Mouse (Mus musculus): ENCODE data around the gene Prorsd1. TPM values are rescaled to one million over a fixed set of nuclear protein-coding genes. Genes with fewer than 3 reads are reported as not detected.
A peak's percentile ranks its signal among the peaks of the same experiment; 100 is the strongest.

The Prorsd1 gene
- total and polyA plus RNA-seq, 3 experiments: 23.8 to 63.9 (median 38.4) TPM

DNA sequence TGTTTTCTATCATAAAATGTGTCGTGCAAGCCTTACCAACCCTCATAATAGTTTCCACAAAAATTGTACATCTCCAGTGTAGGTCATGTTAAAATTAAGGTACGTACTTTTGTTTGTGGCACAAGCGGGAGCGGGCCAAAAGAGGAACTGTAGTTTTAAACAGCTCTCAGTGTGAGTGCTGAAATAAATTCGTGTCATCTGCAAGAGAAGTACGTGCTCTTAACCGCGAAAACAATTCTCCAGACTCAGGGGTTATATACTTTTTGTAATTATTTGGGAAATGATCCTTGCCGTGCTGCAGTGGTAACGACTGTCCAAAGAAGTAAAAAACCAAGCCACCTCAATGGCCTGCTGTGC, 530 bp downstream of the Prorsd1 start:
- peaks cover 0 to 20% of the 10 kb centered on the region in 2 experiments; a peak in 2 of 4 replicates for H3K4me1 ChIP-seq (ENCODE audit: control insufficient read depth in 1 of 2, insufficient read depth in 2 of 2)
- dilution Hi-C loops (cut with MboI; ENCODE audit: extremely low pct_ligation_motif_present, extremely low pct_unique_long_range_greater_than_20kb, low sequenced_read_pairs) (no loop called here), in situ Hi-C loops (cut with MboI; ENCODE audit: low pct_ligation_motif_present, low pct_unique_long_range_greater_than_20kb, low sequenced_read_pairs) (no loop called here)
- peak; percentile 44 for DNase-seq (ENCODE audit: extremely low read depth)
- H3K9me3 ChIP-seq (replicated peaks; ENCODE audit: low read length): no peaks in the 10 kb centered on the region
- H3K27me3 ChIP-seq (replicated peaks): no peaks in the 10 kb centered on the region
- TF ChIP-seq CHD1 (IDR thresholded peaks at IDR 0.05; ENCODE audit: low read depth, low read length) (peak; percentile 89), SIN3A (IDR thresholded peaks at IDR 0.05; ENCODE audit: low read length) (peak; percentile 69; the same call in 1 of the 2 replicates), BHLHE40 (IDR thresholded peaks at IDR 0.05; ENCODE audit: low read depth, low read length) (0 out of 2 replicates have a peak, but pooled peaks have one; percentile 28), IRF4 (IDR thresholded peaks at IDR 0.05; ENCODE audit: low read depth, low read length) (0 out of 2 replicates have a peak, but pooled peaks have one; percentile 13), UBTF (IDR thresholded peaks at IDR 0.05; ENCODE audit: low read depth, low read length) (no peak), EP300 (IDR thresholded peaks at IDR 0.05; ENCODE audit: low read length) (peak; percentile 56), E2F4 (IDR thresholded peaks at IDR 0.05; ENCODE audit: insufficient replicate concordance, low read depth, low read length) (0 out of 2 replicates have a peak, but pooled peaks have one; percentile 44), MAZ (IDR thresholded peaks at IDR 0.05; ENCODE audit: low read depth, low read length) (no peak)
- peaks cover 17% of the 10 kb centered on the region for H3K79me2 ChIP-seq (replicated peaks; ENCODE audit: control insufficient read depth, extremely low read depth, insufficient read depth, poor library complexity, severe bottlenecking)
- peak overlapping the region; percentile 67 for H3K9ac ChIP-seq (ENCODE audit: insufficient read depth, low read depth)
- H3K27ac ChIP-seq (ENCODE audit: insufficient read depth, low read depth): peak overlapping the region; percentile 34; the same call in 1 of the 2 replicates
- H3K4me2 ChIP-seq (ENCODE audit: insufficient read depth, low read depth, poor library complexity, severe bottlenecking): peak overlapping the region; percentile 98; the same call in 1 of the 2 replicates
- H3K36me3 ChIP-seq (replicated peaks in 1 of 2; ENCODE audit: control insufficient read depth in 1 of 2, insufficient read depth in 1 of 2, low read length in 1 of 2): peaks cover 8 to 26% of the 10 kb centered on the region in 2 experiments
- H3K4me3 ChIP-seq (replicated peaks in 1 of 3; ENCODE audit: low read depth in 2 of 3, low read length in 2 of 3, poor library complexity in 1 of 3): peak overlapping the region; percentile 65 to 98 (median 68)

DNA sequence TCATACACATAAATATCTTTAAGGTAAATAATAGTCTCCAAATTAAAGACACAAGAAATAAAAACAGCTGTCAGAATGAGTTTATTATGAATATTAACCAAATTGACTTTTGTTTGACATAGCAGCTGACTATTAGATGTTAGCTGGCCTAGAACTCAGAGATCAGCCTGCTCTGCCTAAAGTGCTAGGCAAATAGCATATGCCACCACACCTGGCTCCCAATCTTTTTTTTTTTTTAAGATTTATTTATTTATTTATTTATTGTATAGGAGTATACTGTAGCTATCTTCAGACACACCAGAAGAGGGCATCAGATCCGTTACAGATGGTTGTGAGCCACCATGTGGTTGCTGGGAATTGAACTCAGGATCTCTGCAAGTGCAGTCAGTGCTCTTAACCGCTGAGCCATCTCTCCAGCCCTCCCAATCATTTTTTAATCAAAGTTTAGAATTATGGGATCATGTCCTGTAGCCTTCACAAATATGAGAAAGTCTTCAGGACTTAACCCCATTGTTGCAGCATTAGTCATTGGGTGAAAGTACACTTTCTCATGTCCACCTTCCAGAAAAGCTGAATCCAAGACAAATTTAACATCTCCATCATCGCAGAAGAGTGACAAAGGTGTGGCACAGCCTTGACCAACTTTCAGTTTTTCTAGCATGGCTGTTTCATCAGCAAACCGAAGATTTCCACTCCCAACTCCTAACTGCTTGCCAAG, 1.9 kb downstream of the Prorsd1 start:
- in situ Hi-C loops (cut with MboI; ENCODE audit: low pct_ligation_motif_present, low pct_unique_long_range_greater_than_20kb, low sequenced_read_pairs) (no loop called here), dilution Hi-C loops (cut with MboI; ENCODE audit: extremely low pct_ligation_motif_present, extremely low pct_unique_long_range_greater_than_20kb, low sequenced_read_pairs) (no loop called here)
- Histone ChIP-seq H3K9me3 (replicated peaks; ENCODE audit: low read length) (no peaks in the 10 kb centered on the region), H3K9ac (ENCODE audit: insufficient read depth, low read depth) (no peak overlapping the region), H3K79me2 (replicated peaks; ENCODE audit: control insufficient read depth, extremely low read depth, insufficient read depth, poor library complexity, severe bottlenecking) (peaks cover 17% of the 10 kb centered on the region), H3K36me3 (replicated peaks in 1 of 2; ENCODE audit: control insufficient read depth in 1 of 2, insufficient read depth in 1 of 2, low read length in 1 of 2) (peaks cover 8 to 26% of the 10 kb centered on the region in 2 experiments), H3K4me1 (ENCODE audit: control insufficient read depth in 1 of 2, insufficient read depth in 2 of 2) (peaks cover 0 to 20% of the 10 kb centered on the region in 2 experiments; a peak in 2 of 4 replicates), H3K27ac (ENCODE audit: insufficient read depth, low read depth) (no peak overlapping the region), H3K4me2 (ENCODE audit: insufficient read depth, low read depth, poor library complexity, severe bottlenecking) (no peak overlapping the region), H3K27me3 (replicated peaks) (no peaks in the 10 kb centered on the region), H3K4me3 (replicated peaks in 1 of 3; ENCODE audit: low read depth in 2 of 3, low read length in 2 of 3, poor library complexity in 1 of 3) (no peak overlapping the region)
- DNase-seq (ENCODE audit: extremely low read depth): no peak
- TF ChIP-seq MAFK (IDR thresholded peaks at IDR 0.05; ENCODE audit: insufficient replicate concordance, low read length): no peak
- peak; percentile 56; the same call in 1 of the 2 replicates for TF ChIP-seq MYC (IDR thresholded peaks at IDR 0.05; ENCODE audit: low read depth, low read length)
- peak; percentile 1 for TF ChIP-seq RAD21 (IDR thresholded peaks at IDR 0.05; ENCODE audit: low read depth, low read length)
- peak; percentile 62 for TF ChIP-seq ZNF384 (IDR thresholded peaks at IDR 0.05; ENCODE audit: low read depth, low read length)
- no peak for TF ChIP-seq JUN (IDR thresholded peaks at IDR 0.05; ENCODE audit: insufficient read depth, low read depth, low read length)
- TF ChIP-seq CTCF (conservative IDR thresholded peaks at IDR 0.05 in 1 of 2, IDR thresholded peaks at IDR 0.05 in 1 of 2; ENCODE audit: low read depth in 2 of 2, low read length in 2 of 2): peak in 1 of 2 experiments; percentile 58; a peak in 2 of 4 replicates

All from CH12.LX (cell line).